In the genomic region with DNA sequence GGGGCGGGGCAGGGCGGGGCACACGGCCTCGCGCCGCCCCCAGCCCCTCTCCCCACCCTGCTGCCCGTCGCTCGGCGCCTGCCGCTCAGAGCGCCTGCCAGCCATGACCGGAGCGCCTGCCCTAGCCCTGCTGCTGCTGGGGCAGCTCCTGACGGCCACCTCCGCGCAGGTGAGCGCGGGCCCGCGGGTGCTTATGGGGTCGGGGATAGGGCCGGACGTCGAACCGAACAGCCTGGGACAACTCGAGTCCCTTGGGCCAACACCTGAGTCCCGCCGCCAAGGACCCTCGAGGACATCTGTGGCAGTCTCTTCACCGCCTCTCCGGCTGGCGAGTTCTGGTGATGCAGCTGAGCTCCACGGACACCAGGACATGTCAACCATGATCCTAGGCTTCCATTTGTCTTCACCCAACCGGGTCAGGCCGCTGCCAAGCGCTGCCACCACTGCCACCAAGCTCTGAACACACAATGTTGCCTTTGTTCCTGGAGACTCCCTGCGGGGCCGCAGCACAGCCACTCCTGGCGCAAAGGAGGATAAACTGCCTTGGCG, we compare ENCODE assay signal across 10 mouse cellular contexts. TPM values are rescaled to one million over a fixed set of nuclear protein-coding genes. Genes with fewer than 3 reads are reported as not detected.
DNase-seq lines count a peak whose midpoint lies in the region; ATAC-seq and TF ChIP-seq lines count a peak whose summit lies in the region.
"Had no signal": no experiment of that assay in that cellular context is flagged by ENCODE, and none has a peak within 500 bp of the region (broad histone marks: within the 10 kb centered on the region; RNA-seq: fewer than 3 reads in every experiment).

No protein-coding gene starts in this region.

- peak overlapping the region; percentile 35; the same call in 1 of the 2 replicates for H3K9ac ChIP-seq in heart, embryonic 16.5 days (ENCODE audit: low read length)
- peak overlapping the region; percentile 55 for H3K9ac ChIP-seq in forebrain, postnatal 0 days
- peak overlapping the region; percentile 60 for H3K9ac ChIP-seq in midbrain, embryonic 13.5 days (replicated peaks)

- no peak overlapping the region for H3K27ac ChIP-seq in heart, embryonic 16.5 days (ENCODE audit: low read length)
- peak overlapping the region; percentile 50; the same call in 1 of the 2 replicates for H3K27ac ChIP-seq in forebrain, postnatal 0 days (ENCODE audit: low read depth, low read length)
- H3K27ac ChIP-seq in midbrain, embryonic 13.5 days: peak overlapping the region; percentile 19; the same call in 1 of the 2 replicates
- H3K27ac ChIP-seq: gastrocnemius, adult 2 months had no signal

- WGBS in heart, embryonic 16.5 days: 4% methylated on average over 38 of the region's 41 CpGs
- whole genome bisulfite sequencing in forebrain, postnatal 0 days: 2% methylated on average over 41 of the region's 41 CpGs
- under 1% methylated on average over 35 of the region's 41 CpGs for WGBS in midbrain, embryonic 13.5 days

- H3K27me3 ChIP-seq in heart, embryonic 16.5 days (ENCODE audit: control insufficient read depth, insufficient read depth, low read length): peaks cover 22% of the 10 kb centered on the region
- no peaks in the 10 kb centered on the region for H3K27me3 ChIP-seq in forebrain, postnatal 0 days (ENCODE audit: insufficient read depth, low read length)
- peaks cover 38% of the 10 kb centered on the region for H3K27me3 ChIP-seq in midbrain, embryonic 13.5 days

- no peak for DNase-seq in heart, adult 8-10 months (ENCODE audit: low spot score)
- peak; percentile 69 for DNase-seq in brain, adult 2 months (ENCODE audit: low read depth, low spot score)
- DNase-seq in forebrain, postnatal 0 days: peak; percentile 67
- no peak for DNase-seq in thymus, postnatal 14 days
- no peak for DNase-seq in gastrocnemius, postnatal 4 days (ENCODE audit: low spot score in 2 of 2)
- no peak for DNase-seq in right cerebral cortex, postnatal 14 days
- DNase-seq: gastrocnemius, adult 2 months had no signal

- H3K4me3 ChIP-seq in heart, embryonic 16.5 days (ENCODE audit: low read length): peak overlapping the region; percentile 29
- peak overlapping the region; percentile 37 for H3K4me3 ChIP-seq in forebrain, postnatal 0 days (ENCODE audit: low read depth, low read length)
- H3K4me3 ChIP-seq in midbrain, embryonic 13.5 days (replicated peaks): peak overlapping the region; percentile 37
- H3K4me3 ChIP-seq: gastrocnemius, adult 2 months had no signal

- H3K36me3 ChIP-seq in heart, embryonic 16.5 days (ENCODE audit: control insufficient read depth, insufficient read depth): peaks cover 10% of the 10 kb centered on the region; the same call in 1 of the 2 replicates
- H3K36me3 ChIP-seq in forebrain, postnatal 0 days (ENCODE audit: insufficient read depth): peaks cover 24% of the 10 kb centered on the region
- peaks cover 28% of the 10 kb centered on the region for H3K36me3 ChIP-seq in midbrain, embryonic 13.5 days

- no peak for ATAC-seq in heart, embryonic 16.5 days (replicated peaks; ENCODE audit: extremely low read depth, insufficient read depth, low FRiP score)
- peak; percentile 59 for ATAC-seq in forebrain, postnatal 0 days
- peak; percentile 66 for ATAC-seq in midbrain, embryonic 13.5 days

- H3K9me3 ChIP-seq in heart, embryonic 16.5 days (replicated peaks; ENCODE audit: control insufficient read depth, low read length): no peaks in the 10 kb centered on the region
- no peaks in the 10 kb centered on the region for H3K9me3 ChIP-seq in forebrain, postnatal 0 days (ENCODE audit: low read length)
- no peaks in the 10 kb centered on the region for H3K9me3 ChIP-seq in midbrain, embryonic 13.5 days

- peak overlapping the region; percentile 56 for H3K4me2 ChIP-seq in heart, embryonic 16.5 days (ENCODE audit: low read depth, low read length)
- H3K4me2 ChIP-seq in forebrain, postnatal 0 days (ENCODE audit: low read depth): peak overlapping the region; percentile 69
- peak overlapping the region; percentile 63 for H3K4me2 ChIP-seq in midbrain, embryonic 13.5 days (replicated peaks)

- H3K4me1 ChIP-seq in heart, embryonic 16.5 days (ENCODE audit: control insufficient read depth, insufficient read depth, low read length): no peaks in the 10 kb centered on the region
- peaks cover 8% of the 10 kb centered on the region; the same call in 1 of the 2 replicates for H3K4me1 ChIP-seq in forebrain, postnatal 0 days (ENCODE audit: insufficient read depth)
- H3K4me1 ChIP-seq in midbrain, embryonic 13.5 days (replicated peaks): peaks cover 26% of the 10 kb centered on the region

- no peak for TF ChIP-seq CTCF in forebrain, postnatal 0 days (IDR thresholded peaks at IDR 0.05; ENCODE audit: low read depth)

RNA-seq across cellular contexts. Expression of a gene that starts 0.6 kb away (rescaled TPM):
- 11.7 and 13.1 TPM in 2 replicates for polyA plus RNA-seq in heart, embryonic 16.5 days (2015; fragmentation: Nextera tagmentation; extraction: Ambion mirVana)
- under 1 TPM in 1 of 4 experiments, not detected in 3; 0.11 TPM for total RNA-seq in heart, adult 8-10 months (2022)
- total RNA-seq in forebrain, postnatal 0 days (2014; rRNA removed): 42.4 and 47.9 TPM in 2 replicates
- polyA plus RNA-seq in forebrain, postnatal 0 days (2015; fragmentation: Nextera tagmentation; extraction: Ambion mirVana): 46.8 and 49.5 TPM in 2 replicates
- 17.5 and 17.9 TPM in 2 replicates for polyA plus RNA-seq in midbrain, embryonic 13.5 days (2015; fragmentation: Nextera tagmentation; extraction: Ambion mirVana)
- 1 to 10 TPM; 2.2 to 2.7 TPM for total RNA-seq in gastrocnemius, postnatal 4 days (2021)
- total RNA-seq: gastrocnemius, adult 2 months had no signal

RNA-seq across cellular contexts. Expression of a gene that starts 9.2 kb away (rescaled TPM):
- 47.3 and 53.0 TPM in 2 replicates for polyA plus RNA-seq in heart, embryonic 16.5 days (2015; fragmentation: Nextera tagmentation; extraction: Ambion mirVana)
- 10 to 100 TPM; 31.4 to 34.7 (median 32.3) TPM for total RNA-seq in heart, adult 8-10 months (2022)
- 116 and 127 TPM in 2 replicates for total RNA-seq in forebrain, postnatal 0 days (2014; rRNA removed)
- 84.7 and 86.0 TPM in 2 replicates for polyA plus RNA-seq in forebrain, postnatal 0 days (2015; fragmentation: Nextera tagmentation; extraction: Ambion mirVana)
- polyA plus RNA-seq in midbrain, embryonic 13.5 days (2015; fragmentation: Nextera tagmentation; extraction: Ambion mirVana): 89.5 and 95.8 TPM in 2 replicates
- 10 to 100 TPM; 46.8 to 52.2 TPM for total RNA-seq in gastrocnemius, postnatal 4 days (2021)

RNA-seq across cellular contexts. Expression of a gene that starts 17.1 kb away (rescaled TPM):
- polyA plus RNA-seq in heart, embryonic 16.5 days (2015; fragmentation: Nextera tagmentation; extraction: Ambion mirVana): 25.4 and 29.1 TPM in 2 replicates
- 10 to 100 TPM; 12.3 to 18.7 (median 17.3) TPM for total RNA-seq in heart, adult 8-10 months (2022)
- total RNA-seq in forebrain, postnatal 0 days (2014; rRNA removed): 55.0 and 63.2 TPM in 2 replicates
- polyA plus RNA-seq in forebrain, postnatal 0 days (2015; fragmentation: Nextera tagmentation; extraction: Ambion mirVana): 31.8 and 34.2 TPM in 2 replicates
- polyA plus RNA-seq in midbrain, embryonic 13.5 days (2015; fragmentation: Nextera tagmentation; extraction: Ambion mirVana): 49.2 and 51.9 TPM in 2 replicates
- 10 to 100 TPM; 14.1 to 17.3 TPM for total RNA-seq in gastrocnemius, postnatal 4 days (2021)

RNA-seq across cellular contexts. Expression of a gene that starts 44.3 kb away (rescaled TPM):
- polyA plus RNA-seq in heart, embryonic 16.5 days (2015; fragmentation: Nextera tagmentation; extraction: Ambion mirVana): not detected in 2 replicates
- total RNA-seq in heart, adult 8-10 months (2022): not detected
- total RNA-seq in forebrain, postnatal 0 days (2014; rRNA removed): 5.3 and 5.9 TPM in 2 replicates
- polyA plus RNA-seq in forebrain, postnatal 0 days (2015; fragmentation: Nextera tagmentation; extraction: Ambion mirVana): 0.88 and 1.2 TPM in 2 replicates
- polyA plus RNA-seq in midbrain, embryonic 13.5 days (2015; fragmentation: Nextera tagmentation; extraction: Ambion mirVana): 0.09 and 0.15 TPM in 2 replicates
- 1 to 10 TPM in 1 of 2 experiments, under 1 TPM in 1; 0.93 to 1.3 TPM for total RNA-seq in gastrocnemius, postnatal 4 days (2021)
- total RNA-seq: gastrocnemius, adult 2 months; MEL had no signal

Comparison
In these comparisons a context has a peak if more than half of its experiments do, and no peak if none do; other contexts are left out.
1. DNase-seq: peak in brain, adult 2 months (single experiment) and forebrain, postnatal 0 days (single experiment); none in heart, adult 8-10 months (single experiment), thymus, postnatal 14 days (single experiment), gastrocnemius, postnatal 4 days (0 of 2) and right cerebral cortex, postnatal 14 days (single experiment).
2. RNA of a gene that starts 0.6 kb away (total RNA-seq): 42.4 to 47.9 TPM in forebrain, postnatal 0 days; 2.2 to 2.7 TPM in gastrocnemius, postnatal 4 days and 0.11 TPM in heart, adult 8-10 months; every median in the first group is over 10 times any median in the second.
3. Peak in every context shown above with its lines, with median percentiles within 50 percentile points of each other: H3K4me2 ChIP-seq, H3K4me3 ChIP-seq and H3K9ac ChIP-seq.